Mouse (Mus musculus): ENCODE data around the gene Ranbp17.

Gene Ranbp17

DNA sequence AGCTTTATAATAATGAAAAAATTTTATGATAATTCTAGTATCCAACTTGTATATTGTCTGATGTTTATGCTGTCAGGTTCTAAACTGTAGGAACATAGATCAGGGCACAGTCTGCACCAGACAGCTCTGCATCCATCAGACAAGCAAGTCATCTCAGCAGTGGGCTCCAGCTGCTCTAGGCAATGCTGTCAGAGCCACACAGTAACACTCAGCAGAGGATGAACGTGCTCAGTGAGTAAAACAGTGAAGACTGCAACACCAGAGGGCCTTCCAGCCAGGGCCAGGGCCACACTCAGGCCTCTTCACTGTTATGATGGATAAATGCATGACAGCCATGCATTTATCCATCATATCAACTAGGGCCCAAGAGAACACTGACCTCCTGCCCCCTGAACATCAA, 114.2 kb downstream of the Ranbp17 start:
- no peak for DNase-seq

DNA sequence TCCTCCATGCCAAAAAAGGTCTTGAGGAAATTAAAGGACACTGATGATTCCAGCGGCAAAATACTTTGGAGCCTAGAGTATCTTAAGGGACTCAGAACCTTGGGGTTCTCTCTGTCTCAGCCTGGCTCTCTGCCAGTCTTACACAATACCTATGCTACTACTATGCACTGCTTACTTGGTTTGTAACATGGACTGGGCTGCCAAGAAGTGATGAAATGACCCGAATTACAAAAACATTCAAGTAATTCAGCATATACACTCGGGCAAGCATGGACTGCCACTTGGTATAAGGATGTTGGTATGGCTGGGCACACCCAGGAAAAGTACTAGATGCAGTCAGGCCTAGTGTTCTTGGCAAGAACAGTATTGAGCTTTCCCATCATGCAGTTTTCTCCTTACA, 114.8 kb downstream of the Ranbp17 start:
- no peak for DNase-seq

DNA sequence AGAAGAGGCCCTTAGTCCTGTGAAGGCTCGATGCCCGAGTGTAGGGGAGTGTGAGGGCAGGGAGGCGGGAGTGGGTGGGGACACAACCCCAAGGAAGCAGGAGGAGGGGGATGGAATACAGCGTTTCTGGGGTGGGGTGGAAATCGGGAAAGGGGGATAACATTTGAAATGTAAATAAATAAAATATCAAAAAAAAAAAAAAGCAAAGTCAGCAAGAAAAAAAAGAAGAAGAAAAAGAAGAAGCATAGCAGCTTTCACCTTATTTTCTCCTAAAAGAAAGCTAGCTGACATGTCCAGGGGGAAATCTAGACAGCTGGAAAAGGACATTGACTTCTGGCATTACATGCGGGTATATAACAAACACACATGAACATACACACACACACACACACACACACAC, 117.3 kb downstream of the Ranbp17 start:
- DNase-seq = no peak

DNA sequence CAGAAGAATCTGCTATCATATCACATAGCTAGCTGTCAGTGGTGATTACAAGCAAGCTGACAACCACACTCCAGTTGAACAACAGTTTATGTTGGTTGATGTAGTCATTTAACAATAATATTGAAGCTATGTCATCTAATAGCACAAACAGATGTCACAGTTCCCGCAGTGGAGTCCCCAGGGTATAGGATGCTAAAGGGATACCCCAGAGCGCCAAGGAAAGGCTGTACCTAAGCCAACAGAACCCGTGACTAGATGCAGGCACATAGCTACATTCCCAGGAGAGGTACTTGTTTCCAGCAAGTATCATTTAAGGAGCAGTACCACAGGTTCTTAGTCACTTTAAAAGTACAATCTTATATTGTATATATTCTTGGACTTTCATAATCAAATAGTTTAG, 119.5 kb downstream of the Ranbp17 start:
- DNase-seq = no peak

DNA sequence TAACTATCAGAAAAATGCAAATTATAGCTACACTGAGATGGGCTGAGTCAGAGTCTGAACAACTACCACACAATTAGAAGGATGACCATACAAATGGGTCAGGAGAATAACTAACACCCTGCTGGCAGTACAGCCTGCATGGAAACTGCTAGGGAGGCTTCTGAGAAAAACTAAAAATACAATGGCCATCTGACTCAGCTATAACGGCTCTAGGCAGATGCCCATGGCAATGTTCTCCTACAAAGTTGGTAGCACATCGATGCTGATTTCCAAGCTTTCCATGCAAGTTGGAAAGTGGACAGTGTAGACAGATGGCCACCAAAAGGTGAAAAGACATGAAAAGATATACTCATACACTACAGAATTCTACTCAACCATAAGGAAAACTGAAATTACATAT, 124.9 kb downstream of the Ranbp17 start:
- no peak for DNase-seq

DNA sequence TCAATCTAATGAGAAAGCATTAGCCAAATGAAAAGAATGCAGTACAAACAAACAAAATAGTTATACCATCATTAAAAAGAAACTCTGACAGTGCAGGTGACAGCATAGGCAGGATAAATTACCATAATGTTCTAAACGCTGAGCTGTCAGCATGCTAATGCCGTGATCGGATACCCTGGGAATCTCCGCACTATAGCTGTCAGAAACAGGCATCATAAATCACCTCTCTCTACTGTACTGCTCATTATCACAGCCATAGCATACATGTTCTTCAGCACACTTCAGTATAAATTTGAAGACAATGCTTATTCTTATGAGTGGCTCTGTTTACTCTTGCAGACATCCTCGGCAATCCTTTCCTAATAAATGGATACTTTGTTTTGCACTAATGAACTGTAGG, 151.7 kb downstream of the Ranbp17 start:
- no peak for DNase-seq

DNA sequence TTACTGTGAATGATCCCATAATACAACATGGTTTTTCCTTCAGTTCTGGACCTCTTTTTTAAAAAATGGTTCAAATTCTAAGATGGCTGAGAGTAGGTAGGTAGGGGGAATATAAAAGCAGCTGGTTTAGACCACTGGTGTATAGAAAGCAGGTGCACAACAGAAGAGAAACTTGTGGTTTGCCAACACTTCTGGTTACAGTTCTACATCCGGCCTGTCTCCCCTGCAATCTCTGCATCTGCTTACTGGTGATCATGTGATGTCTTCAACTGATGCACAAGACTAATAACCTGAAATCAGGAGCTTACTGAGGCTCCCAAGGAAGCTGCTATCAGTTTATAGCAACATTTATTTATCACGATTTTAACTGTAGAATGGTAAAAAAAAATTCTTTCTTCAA, 164.3 kb downstream of the Ranbp17 start:
- DNase-seq = no peak

DNA sequence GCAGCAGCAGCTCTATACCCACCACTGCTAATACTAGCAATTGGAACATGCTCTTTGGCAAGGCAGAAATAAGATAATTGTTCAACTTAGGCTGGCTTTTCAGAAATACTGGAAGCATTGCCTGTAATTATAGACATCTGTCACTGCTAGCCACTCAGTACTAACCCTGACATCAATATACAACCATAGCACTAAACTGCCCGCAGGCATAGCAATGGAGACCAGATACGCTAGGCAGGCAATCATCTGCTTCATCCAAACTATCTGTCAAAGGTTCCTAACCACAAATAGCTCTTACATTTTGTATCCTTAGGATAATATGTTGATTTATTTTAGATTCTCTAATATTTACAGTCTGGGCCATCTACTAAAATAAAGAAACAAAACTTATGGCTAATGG, 171.5 kb downstream of the Ranbp17 start:
- no peak for DNase-seq

DNA sequence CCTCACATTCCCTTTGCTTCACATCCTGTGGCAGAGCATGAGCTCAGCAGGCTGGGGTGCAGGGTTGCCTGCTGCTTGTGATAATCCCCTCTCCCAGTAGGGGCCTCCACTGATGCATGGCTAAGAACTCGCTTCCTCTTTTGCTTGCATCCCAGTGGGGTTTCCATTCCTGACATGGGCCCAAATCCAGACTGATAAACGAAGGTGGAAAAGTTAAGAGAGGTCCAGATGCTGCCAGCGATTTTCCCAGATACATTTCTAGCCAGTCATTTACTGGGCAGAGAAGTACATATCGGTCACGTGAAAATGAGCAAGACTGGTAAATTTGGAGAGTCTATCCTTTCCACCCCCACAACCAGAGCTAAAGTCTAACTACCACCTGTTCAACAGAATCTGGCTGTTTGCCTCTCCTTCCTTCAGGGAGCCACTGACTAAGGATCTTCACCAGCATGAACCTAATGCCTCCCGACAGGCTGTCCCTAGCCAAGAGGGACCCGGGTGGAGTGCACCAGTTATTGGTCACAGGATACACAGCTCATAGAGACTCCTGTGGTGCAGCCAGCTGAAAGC, 176.9 kb downstream of the Ranbp17 start:
- peak; percentile 17 for DNase-seq

DNA sequence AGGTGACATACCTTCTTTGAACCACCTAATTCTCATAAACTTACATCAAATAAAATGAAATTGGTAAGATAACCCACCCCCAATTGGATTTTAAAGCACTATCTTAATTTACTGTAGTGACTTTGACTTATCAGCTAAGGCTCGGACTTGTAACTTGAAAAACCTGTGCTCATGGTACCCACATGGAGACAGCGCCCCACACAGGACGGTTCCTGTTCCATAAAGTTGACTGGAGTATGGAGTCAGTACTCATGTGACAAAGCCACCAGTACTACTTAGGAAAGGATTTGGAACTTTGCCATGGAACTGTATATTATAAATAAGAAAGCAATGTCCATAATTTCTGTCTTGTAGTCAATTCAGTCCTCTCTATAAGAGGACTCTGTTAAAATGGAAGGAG, 177.9 kb downstream of the Ranbp17 start:
- DNase-seq = no peak

DNA sequence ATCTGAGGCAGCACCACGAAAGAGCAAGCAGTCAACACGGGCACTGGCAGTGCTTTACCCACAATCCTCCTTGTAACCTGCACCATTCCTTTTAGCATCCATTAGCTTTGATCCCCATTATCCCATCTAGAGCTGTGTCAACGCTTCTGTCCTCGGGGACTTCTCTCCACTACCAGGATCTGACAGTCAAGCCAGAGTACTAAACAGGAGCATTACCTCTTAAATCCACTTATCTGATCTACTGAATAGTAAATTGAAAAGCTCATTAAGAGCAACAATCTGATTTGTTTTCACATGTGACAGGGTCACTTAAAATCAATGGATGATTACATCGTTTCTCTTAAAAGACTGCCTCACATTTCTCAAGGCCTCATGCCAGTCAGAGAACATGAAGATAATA, 181.4 kb downstream of the Ranbp17 start:
- no peak for DNase-seq

DNA sequence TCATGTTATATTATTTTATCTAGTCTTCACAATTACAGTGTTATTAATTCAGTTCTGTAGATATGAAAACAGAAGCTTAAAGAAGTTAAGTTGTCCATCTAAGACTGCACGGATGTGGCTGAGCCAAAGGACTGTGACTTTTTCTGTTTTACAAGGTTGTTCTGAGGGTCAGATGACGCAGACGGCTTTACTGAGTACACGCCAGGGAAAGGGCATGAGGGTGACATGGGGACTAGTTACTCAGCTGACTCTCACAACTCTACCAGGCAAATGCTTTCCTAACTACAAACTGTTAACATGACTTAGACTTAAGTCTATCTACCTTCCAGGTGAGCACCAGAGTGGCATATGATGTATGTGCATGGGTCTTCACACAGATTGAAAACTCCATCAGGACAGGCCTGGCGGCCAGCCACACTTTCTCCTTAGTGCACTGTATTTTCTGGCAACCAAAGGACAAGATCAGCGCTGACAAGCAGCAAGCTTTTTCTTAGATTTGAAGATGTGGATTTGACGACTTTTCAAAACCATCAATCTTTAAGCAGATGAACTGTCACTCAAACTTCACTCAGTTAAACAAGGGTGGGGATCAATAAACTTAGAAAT, 194.4 kb downstream of the Ranbp17 start:
- no peak for DNase-seq

DNA sequence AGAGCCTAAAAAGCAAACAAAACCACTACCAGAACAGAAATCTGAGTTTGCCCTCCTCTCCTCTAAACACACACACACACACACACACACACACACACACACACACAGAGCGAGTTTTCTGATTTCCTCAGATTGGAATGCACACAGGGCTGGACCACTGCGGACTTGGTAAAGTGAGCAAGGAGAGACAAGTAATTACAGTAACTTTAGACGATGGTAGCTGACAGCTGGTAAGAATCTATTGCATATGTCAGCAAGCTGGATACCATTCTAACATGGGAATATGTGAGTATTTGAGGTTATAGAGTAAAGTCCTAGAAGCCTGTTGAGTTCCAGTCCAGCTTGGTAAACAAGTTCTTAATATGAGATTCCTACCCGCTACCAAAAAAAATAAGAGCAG, 204.0 kb downstream of the Ranbp17 start:
- DNase-seq = no peak

DNA sequence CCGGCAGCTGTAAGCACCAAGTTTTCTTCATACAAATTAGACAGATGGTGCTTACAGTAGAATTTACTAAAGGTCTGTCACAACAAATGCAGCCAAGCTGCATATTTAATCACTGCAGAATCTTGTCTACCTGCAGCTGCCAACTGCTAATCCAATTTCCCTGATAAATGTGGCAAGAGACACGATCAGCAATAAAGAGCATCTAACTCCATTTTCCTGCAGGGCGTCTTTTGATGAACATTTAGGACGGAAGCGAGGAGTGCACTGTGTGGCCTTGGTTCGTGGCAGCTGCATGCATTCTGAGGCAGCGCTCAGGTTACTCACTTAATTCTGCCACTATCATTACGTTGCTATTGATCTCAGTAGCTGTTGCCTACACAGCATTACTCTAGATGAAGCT, 212.7 kb downstream of the Ranbp17 start:
- DNase-seq = no peak

DNA sequence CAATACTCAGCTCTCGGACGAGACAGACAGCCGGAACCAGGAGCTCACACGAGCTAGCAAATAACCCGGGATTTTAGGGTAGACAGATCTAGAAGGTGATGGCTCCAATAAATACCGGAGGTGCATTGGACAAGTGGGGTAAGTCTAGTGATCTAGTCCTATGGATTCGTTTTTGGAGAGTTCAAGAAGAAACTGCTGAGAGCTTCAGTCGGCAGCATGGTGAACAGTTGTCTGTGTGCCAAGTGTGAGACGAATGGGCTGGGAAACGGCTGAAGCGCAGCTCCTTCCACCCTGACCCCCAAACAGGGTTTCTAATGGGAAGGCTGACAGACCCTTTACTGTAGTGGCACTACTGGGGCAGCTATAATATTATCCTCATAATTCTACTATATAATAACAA, 214.2 kb downstream of the Ranbp17 start:
- DNase-seq = no peak

DNA sequence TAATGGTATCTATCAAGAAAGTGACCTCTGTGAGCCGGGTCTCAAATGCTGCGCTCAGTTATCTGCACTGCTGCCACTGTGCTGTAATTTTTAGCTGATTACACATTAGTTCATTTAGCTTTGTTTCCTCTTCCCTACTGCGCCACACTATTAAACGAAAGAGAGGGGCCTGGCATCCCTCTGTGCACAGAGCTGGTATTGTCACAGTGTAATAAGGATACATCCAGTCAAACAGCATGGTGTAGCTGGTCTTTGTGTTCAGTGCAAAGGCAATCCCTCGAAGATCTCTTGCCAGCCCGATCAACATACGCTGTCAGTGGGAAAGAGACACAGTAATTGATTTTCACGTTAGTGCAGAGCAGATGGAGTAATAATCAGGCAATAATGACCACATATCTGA, 216.4 kb downstream of the Ranbp17 start:
- no peak for DNase-seq

DNA sequence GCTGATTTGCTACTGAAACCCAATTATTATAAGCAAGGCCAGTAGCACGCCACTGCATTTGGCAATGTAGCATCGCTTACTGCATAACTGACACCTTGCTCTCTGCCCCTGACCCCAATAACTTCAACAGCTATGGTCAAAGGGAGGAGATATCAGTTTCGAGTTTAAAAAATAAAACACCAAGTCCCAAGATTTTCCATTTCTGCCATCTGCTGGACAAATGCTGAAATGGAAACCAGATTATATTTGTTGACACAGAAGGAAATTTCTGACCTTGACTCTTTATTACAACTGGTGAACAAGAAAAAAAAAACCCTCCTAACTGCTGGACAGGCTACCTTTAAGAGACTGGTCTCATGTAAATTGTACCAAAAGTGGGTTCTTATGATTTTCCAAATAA, 218.1 kb downstream of the Ranbp17 start:
- DNase-seq = no peak

DNA sequence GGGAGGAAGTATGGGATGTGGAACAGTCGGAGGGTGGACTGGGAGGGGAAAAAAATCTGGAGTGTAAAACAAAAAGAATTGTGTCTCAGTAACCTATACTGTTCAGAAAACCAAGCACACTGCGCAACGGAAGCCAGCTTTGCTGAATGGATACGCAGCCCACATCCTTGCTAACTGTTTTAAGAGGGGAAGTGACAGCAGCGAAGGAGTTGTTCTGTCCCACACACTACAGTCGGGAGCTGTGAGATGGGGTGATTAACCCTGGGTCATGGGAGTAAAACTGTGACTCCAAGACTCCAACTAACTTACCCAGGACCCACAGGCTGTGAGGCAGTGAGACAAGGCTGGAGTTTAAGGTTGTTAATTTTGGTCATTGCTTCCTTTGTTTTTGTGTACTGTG, 219.5 kb downstream of the Ranbp17 start:
- no peak for DNase-seq

DNA sequence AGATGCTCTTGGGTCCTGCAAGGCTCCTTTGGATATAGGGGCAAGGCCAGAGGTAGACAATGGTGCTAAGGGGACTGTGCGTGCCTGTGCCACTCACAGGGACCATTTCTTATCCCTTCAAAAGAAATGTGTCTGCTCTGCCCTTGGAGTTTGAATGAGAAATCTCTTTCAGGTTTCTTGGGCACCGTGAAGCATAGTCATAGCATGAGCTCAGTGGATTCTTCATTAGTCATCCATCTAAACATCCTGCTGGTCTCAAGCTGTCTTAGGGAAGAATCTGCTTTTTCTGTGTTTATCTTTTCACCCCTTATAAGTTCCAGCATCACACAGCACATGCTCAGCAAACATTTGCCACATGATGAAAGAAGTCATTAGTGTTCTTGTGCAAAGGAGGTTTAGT, 235.0 kb downstream of the Ranbp17 start:
- DNase-seq = no peak

DNA sequence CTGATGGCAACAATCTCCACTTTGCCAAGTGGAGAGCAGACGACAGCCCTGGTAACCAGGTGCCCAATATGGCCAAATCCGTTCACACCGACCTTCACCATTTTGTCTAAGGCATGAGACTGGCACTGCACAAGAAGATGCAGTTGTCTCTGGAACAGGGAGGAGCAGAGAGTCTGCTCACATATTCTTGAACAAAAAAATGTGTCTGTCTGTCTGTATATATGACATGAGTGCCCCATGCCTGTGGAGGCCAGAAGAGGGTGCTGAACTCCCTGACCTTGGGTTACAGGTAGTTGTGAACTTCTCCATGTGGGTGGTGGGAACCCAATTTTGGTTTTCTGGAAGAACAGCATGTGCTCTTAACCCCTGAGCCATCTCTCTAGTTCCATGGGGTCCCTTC, 236.9 kb downstream of the Ranbp17 start, which contains the start of gene Gm12117:
Gene Gm12117 (minus strand): TSS at position 101 of the 400 bp plus-strand sequence.
- DNase-seq = no peak

DNA sequence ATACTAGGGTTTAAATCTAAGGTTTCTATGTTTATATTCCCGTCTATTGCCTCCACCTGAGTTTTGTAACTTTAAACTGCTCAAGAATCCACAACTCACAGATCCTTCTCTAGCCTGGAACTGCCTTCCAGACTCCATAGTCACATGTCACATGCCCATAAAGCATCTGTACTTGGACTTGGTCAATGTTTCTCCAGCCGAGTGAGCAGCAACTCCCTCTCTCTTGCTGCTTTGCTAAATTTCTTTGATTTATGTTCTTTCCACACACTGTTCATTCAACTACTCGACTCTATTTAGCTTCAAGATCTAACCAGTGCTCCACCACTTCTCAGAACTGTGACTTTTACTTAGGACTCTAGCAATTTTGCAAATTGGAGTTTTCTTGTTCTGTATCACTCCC, 238.7 kb downstream of the Ranbp17 start:
- DNase-seq = no peak

DNA sequence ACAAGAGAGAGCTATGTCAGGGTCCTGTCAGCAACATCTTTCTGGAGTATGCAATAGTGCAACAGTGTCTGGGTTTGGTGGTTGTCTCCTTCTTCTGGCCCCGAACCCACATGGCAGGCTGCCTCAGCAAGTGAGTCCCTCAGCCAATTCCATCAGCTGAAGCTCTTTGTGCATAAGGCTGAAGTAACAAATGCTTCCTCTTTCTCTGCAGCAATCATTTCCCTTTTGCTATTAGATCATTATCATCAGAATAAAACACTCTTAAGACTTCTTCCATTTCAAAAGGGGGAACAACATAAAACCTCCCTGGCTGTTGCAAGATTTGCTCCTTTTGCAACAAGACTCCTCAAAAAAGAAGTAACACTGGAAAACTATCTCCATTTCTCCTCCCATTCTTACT, 239.3 kb downstream of the Ranbp17 start:
- DNase-seq = no peak

DNA sequence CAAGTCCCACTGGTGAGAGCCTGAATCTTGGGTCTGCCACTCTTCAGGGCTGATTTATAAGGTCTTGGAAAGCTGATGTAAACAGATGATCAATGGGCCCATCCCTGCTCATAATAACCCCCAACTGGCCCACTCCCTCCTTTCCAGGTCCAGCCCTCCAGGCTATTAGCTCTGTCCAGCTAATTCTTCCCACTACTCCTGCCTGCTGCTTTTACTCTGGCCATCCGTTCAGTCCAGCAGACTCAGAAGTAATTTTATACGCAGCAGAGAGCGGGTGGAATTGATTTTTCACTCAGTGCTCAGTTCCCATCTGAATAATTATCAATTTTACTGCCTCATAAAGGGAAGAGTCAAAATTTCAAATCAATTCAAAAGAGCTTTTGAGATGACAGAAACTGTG, 273.3 kb downstream of the Ranbp17 start:
- DNase-seq = no peak

DNA sequence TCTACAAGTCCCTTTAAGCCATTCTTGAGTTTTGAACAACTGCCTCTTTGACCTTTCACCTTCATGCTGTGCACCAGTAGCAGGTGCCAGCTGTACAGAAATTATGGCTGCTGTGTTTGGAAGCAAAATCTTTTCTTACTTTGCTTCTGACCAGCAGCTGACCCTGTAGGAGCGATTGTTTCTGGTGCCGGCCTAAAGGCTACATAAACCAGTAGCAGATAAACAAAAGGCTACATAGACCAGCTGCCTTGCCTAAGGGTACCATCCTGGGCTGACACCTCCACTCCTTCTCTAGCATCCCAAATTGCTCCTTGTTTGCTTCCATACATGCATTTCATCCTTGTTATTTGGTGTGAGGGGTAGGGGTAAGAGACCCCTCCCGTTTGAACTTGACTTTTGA, 279.4 kb downstream of the Ranbp17 start:
- no peak for DNase-seq

DNA sequence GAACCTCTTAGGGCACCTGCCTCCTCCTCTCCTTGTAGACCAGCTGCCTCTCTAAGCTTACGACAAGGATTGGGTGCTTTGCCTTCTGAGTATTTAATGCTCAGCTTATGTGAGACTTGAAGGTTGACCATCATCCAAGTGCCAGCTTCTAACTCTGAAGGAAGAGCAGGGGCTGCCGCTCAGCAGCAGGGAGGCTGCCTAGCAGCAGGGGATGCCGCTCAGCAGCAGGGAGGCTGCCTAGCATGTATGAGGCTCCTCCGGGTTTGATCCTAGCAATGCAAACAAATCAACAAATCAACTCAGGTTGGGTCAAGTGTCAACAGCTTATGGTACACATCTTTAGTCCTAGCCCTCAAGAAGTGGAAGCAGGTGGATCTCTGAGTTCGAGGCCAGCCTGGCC, 281.5 kb downstream of the Ranbp17 start:
- no peak for DNase-seq

DNA sequence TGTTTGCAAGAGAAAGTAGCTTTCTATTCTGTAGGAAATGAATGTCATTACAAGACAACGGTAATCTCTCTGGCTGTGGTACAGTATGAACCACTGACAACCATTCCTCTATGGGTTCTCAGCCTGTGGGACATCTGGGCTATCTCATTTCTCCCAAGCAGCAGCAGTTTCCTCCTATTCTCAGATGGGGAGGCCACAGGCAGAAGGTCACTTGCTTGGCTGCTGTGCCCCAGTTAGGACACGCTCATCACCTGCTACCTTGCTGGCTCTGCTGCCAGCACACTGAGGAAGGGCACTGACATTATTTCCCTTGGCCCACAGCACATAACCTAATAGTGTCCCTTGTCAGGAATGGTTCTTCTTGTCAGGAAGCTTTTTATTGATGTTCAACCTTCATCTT, 285.4 kb downstream of the Ranbp17 start:
- no peak for DNase-seq
